Mouse (Mus musculus) E14TG2a.4 (cell line): Measurements from ENCODE around the gene Olfr827.

ENCODE experiments used
- CTCF ChIP-seq: conservative IDR thresholded peaks from 2 replicates; pipeline ENCODE4 v1.5.1; 2014; ENCODE audit warnings: low read length
- NANOG ChIP-seq: IDR thresholded peaks from 2 replicates; pipeline ENCODE4 v1.6.1; 2014; ENCODE audit warnings: borderline replicate concordance, low read length, mixed read lengths
- POU5F1 ChIP-seq: IDR thresholded peaks from 2 replicates; pipeline ENCODE4 v1.6.1; 2014; ENCODE audit warnings: low read length, borderline replicate concordance

- no peak for TF ChIP-seq CTCF
- TF ChIP-seq NANOG, result no peak
- TF ChIP-seq POU5F1, result no peak
Observed at GRCm38 (mm10) chr10:130165196-130165595, 49.0 kb downstream of the Olfr827 start.
